Mouse (Mus musculus) heart, embryonic 10.5 days (tissue): ENCODE measurements around the gene Rps6kb1. TPM values are rescaled to one million over a fixed set of nuclear protein-coding genes. Genes with fewer than 3 reads are reported as not detected.
"Not testable (repeated sequence)": the region's sequence is repeated elsewhere in the genome, so short reads cannot be mapped to it uniquely, and the experiment has no call there.

ENCODE experiments used
- DNase-seq: peaks from one replicate; pipeline ENCODE4 v3.0.0-alpha.2; 2017; ENCODE audit warnings: low spot score
- H3K27ac ChIP-seq: fragments of 300-500 bp; sonication (generic); 2 replicates; pipeline ENCODE4 v1.5.1; 2016; ENCODE audit warnings: mild to moderate bottlenecking
- H3K27me3 ChIP-seq: fragments of 300-500 bp; sonication (generic); 2 replicates; pipeline ENCODE4 v1.6.1; 2016; ENCODE audit warnings: mild to moderate bottlenecking; ENCODE audit not compliant: poor library complexity, insufficient read depth, severe bottlenecking
- H3K36me3 ChIP-seq: fragments of 300-500 bp; sonication (generic); 2 replicates; pipeline ENCODE4 v1.6.1; 2016; ENCODE audit warnings: mild to moderate bottlenecking, moderate library complexity
- H3K4me1 ChIP-seq: fragments of 300-500 bp; sonication (generic); 2 replicates; pipeline ENCODE4 v1.6.1; 2016; ENCODE audit warnings: mild to moderate bottlenecking
- H3K4me3 ChIP-seq: fragments of 300-500 bp; sonication (generic); 2 replicates; pipeline ENCODE4 v1.5.1; 2016; ENCODE audit warnings: mild to moderate bottlenecking, moderate library complexity
- H3K9me3 ChIP-seq: fragments of 300-500 bp; sonication (generic); 2 replicates; pipeline ENCODE4 v1.6.1; 2016; ENCODE audit warnings: mild to moderate bottlenecking, moderate library complexity
- WGBS: fragments of 180-500 bp; shearing (Covaris S2); methylation state at CpG from one replicate; pipeline ENCODE4 v1.1.7; 2016; 5-methylcytosine and 5-hydroxymethylcytosine counted together
- microRNA counts: library from miRNA; unstranded; fragments of <30 nt; microRNA quantifications from one replicate; lab custom pipeline; 2017
- microRNA-seq: library from miRNA; unstranded; fragments of <30 nt; microRNA quantifications from one replicate; pipeline ENCODE4, GENCODE M21; 2017
- polyA plus RNA-seq: library from polyadenylated mRNA; unstranded; fragments of >200 nt; fragmentation: Nextera tagmentation; extraction: Ambion mirVana; gene quantifications from 2 replicates; pipeline ENCODE4 v1.2.1, GENCODE M21; 2016

Gene Rps6kb1
- polyA plus RNA-seq, 1 experiment from 2014 or later = 60.4 TPM

GRCm38 (mm10) chr11:86468971-86469370, 75.6 kb downstream of the Rps6kb1 start:
- no peak for DNase-seq
- Histone ChIP-seq H3K36me3 (no peaks in the 10 kb centered on the region), H3K4me3 (no peak overlapping the region), H3K27ac (peak overlapping the region; percentile 42; the same call in 1 of the 2 replicates), H3K27me3 (no peaks in the 10 kb centered on the region), H3K4me1 (peaks cover 19% of the 10 kb centered on the region), H3K9me3 (no peaks in the 10 kb centered on the region)
- 62% methylated on average over 4 of the region's 4 CpGs for WGBS

GRCm38 (mm10) chr11:86468345-86468744, 76.3 kb downstream of the Rps6kb1 start:
- no peak for DNase-seq
- H3K9me3 ChIP-seq = no peaks in the 10 kb centered on the region
- H3K27me3 ChIP-seq = no peaks in the 10 kb centered on the region
- no peak overlapping the region for H3K4me3 ChIP-seq
- no peaks in the 10 kb centered on the region for H3K36me3 ChIP-seq
- H3K4me1 ChIP-seq = peaks cover 19% of the 10 kb centered on the region
- H3K27ac ChIP-seq = no peak overlapping the region
- WGBS = 74% methylated on average over 8 of the region's 8 CpGs

GRCm38 (mm10) chr11:86464275-86464674, 80.3 kb downstream of the Rps6kb1 start:
- not testable (repeated sequence) for H3K4me3 ChIP-seq, H3K9me3 ChIP-seq, H3K36me3 ChIP-seq, H3K27me3 ChIP-seq, H3K27ac ChIP-seq
- peaks cover 15% of the 10 kb centered on the region; the same call in 1 of the 2 replicates for H3K4me1 ChIP-seq
- peak; percentile 83 for DNase-seq
- WGBS = 16% methylated on average over 8 of the region's 8 CpGs

GRCm38 (mm10) chr11:86462579-86462978, 82.0 kb downstream of the Rps6kb1 start:
- DNase-seq = no peak
- Histone ChIP-seq H3K4me3 (no peak overlapping the region), H3K9me3 (no peaks in the 10 kb centered on the region)

GRCm38 (mm10) chr11:86458866-86459265, 85.7 kb downstream of the Rps6kb1 start:
- Histone ChIP-seq H3K4me1 (no peaks in the 10 kb centered on the region), H3K27me3 (no peaks in the 10 kb centered on the region), H3K36me3 (no peaks in the 10 kb centered on the region), H3K4me3 (no peak overlapping the region), H3K27ac (no peak overlapping the region), H3K9me3 (no peaks in the 10 kb centered on the region)
- 85% methylated on average over 6 of the region's 6 CpGs for WGBS
- DNase-seq = no peak

More at GRCm38 (mm10) chr11:86462579-86462978, 82.0 kb downstream of the Rps6kb1 start:
- Histone ChIP-seq H3K27me3 (no peaks in the 10 kb centered on the region), H3K27ac (no peak overlapping the region), H3K4me1 (no peaks in the 10 kb centered on the region), H3K36me3 (no peaks in the 10 kb centered on the region)

- 77% methylated on average over 6 of the region's 6 CpGs for WGBS
- H3K4me3 ChIP-seq = no peak overlapping the region
- H3K4me1 ChIP-seq = no peaks in the 10 kb centered on the region
- no peaks in the 10 kb centered on the region for H3K36me3 ChIP-seq
- DNase-seq = no peak
- H3K9me3 ChIP-seq = no peaks in the 10 kb centered on the region
- H3K27ac ChIP-seq = no peak overlapping the region
- H3K27me3 ChIP-seq = no peaks in the 10 kb centered on the region
These were observed 87.1 kb downstream of the Rps6kb1 start for GRCm38 (mm10) chr11:86457545-86457944.

GRCm38 (mm10) chr11:86453991-86454390, 90.6 kb downstream of the Rps6kb1 start:
- Histone ChIP-seq H3K27me3 (no peaks in the 10 kb centered on the region), H3K4me1 (no peaks in the 10 kb centered on the region), H3K4me3 (no peak overlapping the region), H3K9me3 (no peaks in the 10 kb centered on the region), H3K36me3 (no peaks in the 10 kb centered on the region), H3K27ac (no peak overlapping the region)
- WGBS = 85% methylated on average over 5 of the region's 5 CpGs
- no peak for DNase-seq

MicroRNAs within 50 kb of the gene (microRNA counts, 519-probe panel; counts per million panel counts)
- microRNA mmu-miR-21 (lab: Ali Mortazavi, UCI) = 6,436 counts per million, percentile 64 among the panel's probes with 10 or more counts

Small RNAs within 50 kb of the gene (microRNA-seq; reads per million reads assigned to microRNA genes)
- gene Mir21a = 23,373 reads per million, percentile 98 among the genes with 10 or more reads in this experiment

Other genes starting within 250 kb of the Rps6kb1 start
- 4.1 and 7.5 TPM in 2 replicates for gene Med13, start 187.2 kb downstream of the Rps6kb1 start, polyA plus RNA-seq
- 37.6 and 43.2 TPM in 2 replicates for gene Rnft1, start 60.1 kb downstream of the Rps6kb1 start, polyA plus RNA-seq
- gene Tubd1, start 186 bp upstream of the Rps6kb1 start, polyA plus RNA-seq = 11.8 and 12.8 TPM in 2 replicates
- gene Vmp1, start 139.0 kb upstream of the Rps6kb1 start, polyA plus RNA-seq = 107 and 115 TPM in 2 replicates
- 24.4 and 30.2 TPM in 2 replicates for gene Ptrh2, start 139.2 kb upstream of the Rps6kb1 start, polyA plus RNA-seq
- gene Cltc, start 212.8 kb upstream of the Rps6kb1 start, polyA plus RNA-seq = 143 and 206 TPM in 2 replicates